Mouse (Mus musculus) intestine, embryonic 15.5 days (tissue): ENCODE data around the gene 1600014C23Rik. TPM values are rescaled to one million over a fixed set of nuclear protein-coding genes. Genes with fewer than 3 reads are reported as not detected.

ENCODE experiments used
- ATAC-seq: fragments of 200-750 bp; cut with Nextera tagmentation; 2 replicates; pipeline ENCODE4 v1.8.0; 2017; ENCODE audit warnings: moderate TSS enrichment, moderate library complexity
- H3K27ac ChIP-seq: fragments of 300-500 bp; sonication (generic); 2 replicates; pipeline ENCODE4 v1.5.1; 2015; ENCODE audit warnings: mild to moderate bottlenecking, inconsistent platforms
- H3K27me3 ChIP-seq: fragments of 300-500 bp; sonication (generic); replicated peaks from 2 replicates; pipeline ENCODE4 v1.6.1; 2015; ENCODE audit warnings: inconsistent platforms
- H3K36me3 ChIP-seq: fragments of 300-500 bp; sonication (generic); 2 replicates; pipeline ENCODE4 v1.6.1; 2015; ENCODE audit warnings: inconsistent platforms
- H3K4me1 ChIP-seq: fragments of 300-500 bp; sonication (generic); replicated peaks from 2 replicates; pipeline ENCODE4 v1.6.1; 2015; ENCODE audit warnings: inconsistent platforms
- H3K4me2 ChIP-seq: fragments of 300-500 bp; sonication (generic); replicated peaks from 2 replicates; pipeline ENCODE4 v1.6.1; 2015; ENCODE audit warnings: mild to moderate bottlenecking, inconsistent platforms
- H3K4me3 ChIP-seq: fragments of 300-500 bp; sonication (generic); replicated peaks from 2 replicates; pipeline ENCODE4 v1.5.1; 2015; ENCODE audit warnings: inconsistent platforms
- H3K9ac ChIP-seq: fragments of 300-500 bp; sonication (generic); 2 replicates; pipeline ENCODE4 v1.6.1; 2015; ENCODE audit warnings: inconsistent platforms
- H3K9me3 ChIP-seq: fragments of 300-500 bp; sonication (generic); 2 replicates; pipeline ENCODE4 v1.6.1; 2016; ENCODE audit warnings: inconsistent platforms
- WGBS: fragments of 180-500 bp; shearing (Covaris S2); methylation state at CpG from one replicate; pipeline ENCODE4 v1.1.7; 2015; 5-methylcytosine and 5-hydroxymethylcytosine counted together
- polyA plus RNA-seq: library from polyadenylated mRNA; unstranded; fragments of >200 nt; fragmentation: Nextera tagmentation; extraction: Ambion mirVana; gene quantifications from 2 replicates; pipeline ENCODE4 v1.2.1, GENCODE M21; 2015

Gene 1600014C23Rik
- polyA plus RNA-seq = 0.52 TPM in 1 of 2 replicates, not detected in the other

- Histone ChIP-seq H3K27me3 (0 out of 2 replicates have a peak, but pooled peaks cover 7% of the 10 kb centered on the region), H3K4me3 (peak within 1 kb of the TSS; percentile 34), H3K9ac (peak within 1 kb of the TSS; percentile 52), H3K36me3 (no peaks in the 10 kb centered on the region), H3K4me2 (peak within 1 kb of the TSS; percentile 82), H3K4me1 (peaks cover 43% of the 10 kb centered on the region), H3K9me3 (no peaks in the 10 kb centered on the region), H3K27ac (peak within 1 kb of the TSS; percentile 94; the same call in 1 of the 2 replicates)
- peak; percentile 26 for ATAC-seq
- WGBS = 2% methylated on average over 33 of the region's 41 CpGs
These were observed at the start of gene 1600014C23Rik for GRCm38 (mm10) chr17:45733735-45734301. Gene 1600014C23Rik (minus strand): TSS chr17:45733844.

- Histone ChIP-seq H3K27ac (no peak overlapping the region), H3K4me2 (no peak overlapping the region), H3K4me3 (no peak overlapping the region), H3K9ac (no peak overlapping the region), H3K4me1 (no peaks in the 10 kb centered on the region), H3K9me3 (no peaks in the 10 kb centered on the region), H3K27me3 (no peaks in the 10 kb centered on the region), H3K36me3 (no peaks in the 10 kb centered on the region)
- ATAC-seq = no peak
- WGBS = 89% methylated on average over 4 of the region's 4 CpGs
These were observed 44.8 kb upstream of the 1600014C23Rik start for GRCm38 (mm10) chr17:45778446-45778845.

- Histone ChIP-seq H3K36me3 (no peaks in the 10 kb centered on the region), H3K9ac (no peak overlapping the region), H3K27me3 (no peaks in the 10 kb centered on the region), H3K4me2 (no peak overlapping the region), H3K4me1 (no peaks in the 10 kb centered on the region), H3K4me3 (no peak overlapping the region), H3K9me3 (no peaks in the 10 kb centered on the region), H3K27ac (no peak overlapping the region)
- no peak for ATAC-seq
- 82% methylated on average over 6 of the region's 6 CpGs for WGBS
These were observed 43.8 kb upstream of the 1600014C23Rik start for GRCm38 (mm10) chr17:45777431-45777830.

GRCm38 (mm10) chr17:45776185-45776584 lies 42.5 kb upstream of the 1600014C23Rik start:
- Histone ChIP-seq H3K36me3 (no peaks in the 10 kb centered on the region), H3K4me1 (no peaks in the 10 kb centered on the region), H3K27ac (no peak overlapping the region), H3K9ac (no peak overlapping the region), H3K27me3 (no peaks in the 10 kb centered on the region), H3K9me3 (no peaks in the 10 kb centered on the region), H3K4me2 (no peak overlapping the region), H3K4me3 (no peak overlapping the region)
- WGBS = 83% methylated on average over 8 of the region's 8 CpGs
- peak; percentile 49; the same call in 1 of the 2 replicates for ATAC-seq

GRCm38 (mm10) chr17:45775468-45775867 lies 41.8 kb upstream of the 1600014C23Rik start:
- H3K27me3 ChIP-seq = no peaks in the 10 kb centered on the region
- no peaks in the 10 kb centered on the region for H3K9me3 ChIP-seq
- no peak for ATAC-seq
- no peaks in the 10 kb centered on the region for H3K36me3 ChIP-seq
- WGBS = 88% methylated on average over 9 of the region's 9 CpGs
- no peak overlapping the region for H3K4me2 ChIP-seq
- H3K27ac ChIP-seq = no peak overlapping the region
- H3K9ac ChIP-seq = no peak overlapping the region
- H3K4me3 ChIP-seq = no peak overlapping the region
- 0 out of 2 replicates have a peak, but pooled peaks cover 3% of the 10 kb centered on the region for H3K4me1 ChIP-seq

GRCm38 (mm10) chr17:45772566-45772965 lies 38.9 kb upstream of the 1600014C23Rik start:
- Histone ChIP-seq H3K36me3 (no peaks in the 10 kb centered on the region), H3K9ac (no peak overlapping the region), H3K4me2 (no peak overlapping the region), H3K27me3 (no peaks in the 10 kb centered on the region), H3K4me3 (no peak overlapping the region), H3K4me1 (peaks cover 12% of the 10 kb centered on the region), H3K27ac (no peak overlapping the region), H3K9me3 (no peaks in the 10 kb centered on the region)
- no peak for ATAC-seq
- WGBS = 63% methylated on average over 3 of the region's 3 CpGs

- no peaks in the 10 kb centered on the region for H3K9me3 ChIP-seq
- H3K27me3 ChIP-seq = no peaks in the 10 kb centered on the region
- peaks cover 15% of the 10 kb centered on the region for H3K4me1 ChIP-seq
- no peak overlapping the region for H3K4me3 ChIP-seq
- 89% methylated on average over 8 of the region's 8 CpGs for WGBS
- no peaks in the 10 kb centered on the region for H3K36me3 ChIP-seq
- no peak overlapping the region for H3K9ac ChIP-seq
- no peak overlapping the region for H3K27ac ChIP-seq
- no peak overlapping the region for H3K4me2 ChIP-seq
- no peak for ATAC-seq
These were observed 38.5 kb upstream of the 1600014C23Rik start for GRCm38 (mm10) chr17:45772096-45772495.

GRCm38 (mm10) chr17:45770441-45770840 lies 36.8 kb upstream of the 1600014C23Rik start:
- 55% methylated on average over 6 of the region's 6 CpGs for WGBS
- ATAC-seq = no peak
- H3K27ac ChIP-seq = 0 out of 2 replicates have a peak overlapping the region, but pooled peaks have one; percentile 0

GRCm38 (mm10) chr17:45769821-45770220 lies 36.2 kb upstream of the 1600014C23Rik start:
- no peaks in the 10 kb centered on the region for H3K36me3 ChIP-seq

More at GRCm38 (mm10) chr17:45770441-45770840, 36.8 kb upstream of the 1600014C23Rik start:
- H3K4me2 ChIP-seq = no peak overlapping the region
- H3K4me3 ChIP-seq = no peak overlapping the region
- H3K9me3 ChIP-seq = no peaks in the 10 kb centered on the region
- peaks cover 29% of the 10 kb centered on the region for H3K4me1 ChIP-seq
- H3K36me3 ChIP-seq = no peaks in the 10 kb centered on the region
- no peaks in the 10 kb centered on the region for H3K27me3 ChIP-seq
- no peak overlapping the region for H3K9ac ChIP-seq

GRCm38 (mm10) chr17:45767536-45768146 lies 34.0 kb upstream of the 1600014C23Rik start:
- peak overlapping the region; percentile 52 for H3K4me2 ChIP-seq
- H3K9ac ChIP-seq = 0 out of 2 replicates have a peak overlapping the region, but pooled peaks have one; percentile 6
- WGBS = 28% methylated on average over 8 of the region's 9 CpGs
- H3K9me3 ChIP-seq = no peaks in the 10 kb centered on the region
- ATAC-seq = peak; percentile 84
- H3K36me3 ChIP-seq = no peaks in the 10 kb centered on the region
- peaks cover 29% of the 10 kb centered on the region for H3K4me1 ChIP-seq
- peak overlapping the region; percentile 94 for H3K27ac ChIP-seq
- H3K4me3 ChIP-seq = no peak overlapping the region
- H3K27me3 ChIP-seq = no peaks in the 10 kb centered on the region

More at GRCm38 (mm10) chr17:45769821-45770220, 36.2 kb upstream of the 1600014C23Rik start:
- no peak overlapping the region for H3K4me3 ChIP-seq
- no peaks in the 10 kb centered on the region for H3K9me3 ChIP-seq
- H3K27ac ChIP-seq = no peak overlapping the region
- no peak overlapping the region for H3K9ac ChIP-seq
- 81% methylated on average over 6 of the region's 6 CpGs for WGBS
- H3K4me1 ChIP-seq = peaks cover 29% of the 10 kb centered on the region
- no peak overlapping the region for H3K4me2 ChIP-seq
- H3K27me3 ChIP-seq = no peaks in the 10 kb centered on the region
- no peak for ATAC-seq

- Histone ChIP-seq H3K9ac (0 out of 2 replicates have a peak overlapping the region, but pooled peaks have one; percentile 2), H3K27me3 (no peaks in the 10 kb centered on the region), H3K4me1 (peaks cover 31% of the 10 kb centered on the region), H3K4me2 (peak overlapping the region; percentile 52), H3K4me3 (peak overlapping the region; percentile 11; the same call in 1 of the 2 replicates), H3K9me3 (no peaks in the 10 kb centered on the region), H3K27ac (peak overlapping the region; percentile 94), H3K36me3 (no peaks in the 10 kb centered on the region)
- WGBS = 6% methylated on average over 12 of the region's 12 CpGs
- peak; percentile 97 for ATAC-seq
These were observed 33.3 kb upstream of the 1600014C23Rik start for GRCm38 (mm10) chr17:45766735-45767535.

GRCm38 (mm10) chr17:45765914-45766313 lies 32.3 kb upstream of the 1600014C23Rik start:
- Histone ChIP-seq H3K4me2 (no peak overlapping the region), H3K9ac (0 out of 2 replicates have a peak overlapping the region, but pooled peaks have one; percentile 1), H3K27ac (peak overlapping the region; percentile 94), H3K4me1 (peaks cover 35% of the 10 kb centered on the region), H3K4me3 (no peak overlapping the region), H3K9me3 (no peaks in the 10 kb centered on the region), H3K36me3 (no peaks in the 10 kb centered on the region), H3K27me3 (no peaks in the 10 kb centered on the region)
- ATAC-seq = no peak
- 79% methylated on average over 3 of the region's 3 CpGs for WGBS
